Mouse (Mus musculus): ENCODE data around the gene Tnfsf13b. TPM values are rescaled to one million over a fixed set of nuclear protein-coding genes. Genes with fewer than 3 reads are reported as not detected.

Gene Tnfsf13b
- polyA plus RNA-seq, 1 experiment from 2014 or later: 0.40 TPM

GRCm38 (mm10) chr8:10061001-10061400 is 54.7 kb downstream of the Tnfsf13b start:
- H3K36me3 ChIP-seq (ENCODE audit: control insufficient read depth, insufficient read depth, low read length): no peaks in the 10 kb centered on the region

GRCm38 (mm10) chr8:10066906-10067305 is 60.6 kb downstream of the Tnfsf13b start:
- Histone ChIP-seq H3K27ac (ENCODE audit: low read depth, low read length) (no peak overlapping the region), H3K4me3 (ENCODE audit: low read depth, low read length) (no peak overlapping the region), H3K36me3 (ENCODE audit: control insufficient read depth, insufficient read depth, low read length) (no peaks in the 10 kb centered on the region), H3K4me2 (no peak overlapping the region), H3K4me1 (ENCODE audit: control insufficient read depth, insufficient read depth, low read length) (no peaks in the 10 kb centered on the region), H3K9ac (ENCODE audit: low read depth, low read length) (no peak overlapping the region), H3K9me3 (replicated peaks; ENCODE audit: control insufficient read depth, low read length) (no peaks in the 10 kb centered on the region), H3K27me3 (ENCODE audit: control insufficient read depth, insufficient read depth, low read length) (no peaks in the 10 kb centered on the region)
- no peak for ATAC-seq (replicated peaks; ENCODE audit: insufficient number of reproducible peaks, low FRiP score, low TSS enrichment)
- WGBS (ENCODE audit: insufficient replicate concordance): 73% methylated on average over 11 of the region's 11 CpGs

More at GRCm38 (mm10) chr8:10061001-10061400, 54.7 kb downstream of the Tnfsf13b start:
- no peak for ATAC-seq (replicated peaks; ENCODE audit: insufficient number of reproducible peaks, low FRiP score, low TSS enrichment)
- Histone ChIP-seq H3K9me3 (replicated peaks; ENCODE audit: control insufficient read depth, low read length) (no peaks in the 10 kb centered on the region), H3K27ac (ENCODE audit: low read depth, low read length) (no peak overlapping the region), H3K27me3 (ENCODE audit: control insufficient read depth, insufficient read depth, low read length) (no peaks in the 10 kb centered on the region), H3K9ac (ENCODE audit: low read depth, low read length) (no peak overlapping the region), H3K4me1 (ENCODE audit: control insufficient read depth, insufficient read depth, low read length) (no peaks in the 10 kb centered on the region), H3K4me2 (no peak overlapping the region), H3K4me3 (ENCODE audit: low read depth, low read length) (no peak overlapping the region)
- whole genome bisulfite sequencing (ENCODE audit: insufficient replicate concordance): 50% methylated on average over 1 of the region's 1 CpGs

- Histone ChIP-seq H3K9ac (ENCODE audit: low read depth, low read length) (no peak overlapping the region), H3K4me2 (no peak overlapping the region), H3K27me3 (ENCODE audit: control insufficient read depth, insufficient read depth, low read length) (no peaks in the 10 kb centered on the region), H3K27ac (ENCODE audit: low read depth, low read length) (no peak overlapping the region), H3K9me3 (replicated peaks; ENCODE audit: control insufficient read depth, low read length) (no peaks in the 10 kb centered on the region), H3K36me3 (ENCODE audit: control insufficient read depth, insufficient read depth, low read length) (no peaks in the 10 kb centered on the region), H3K4me1 (ENCODE audit: control insufficient read depth, insufficient read depth, low read length) (no peaks in the 10 kb centered on the region), H3K4me3 (ENCODE audit: low read depth, low read length) (no peak overlapping the region)
- WGBS (ENCODE audit: insufficient replicate concordance): 87% methylated on average over 7 of the region's 7 CpGs
- ATAC-seq (replicated peaks; ENCODE audit: insufficient number of reproducible peaks, low FRiP score, low TSS enrichment): no peak
These were observed 61.5 kb downstream of the Tnfsf13b start for GRCm38 (mm10) chr8:10067775-10068174.

GRCm38 (mm10) chr8:10072347-10072746 is 66.1 kb downstream of the Tnfsf13b start:
- ATAC-seq (replicated peaks; ENCODE audit: insufficient number of reproducible peaks, low FRiP score, low TSS enrichment): no peak
- H3K9me3 ChIP-seq (replicated peaks; ENCODE audit: control insufficient read depth, low read length): no peaks in the 10 kb centered on the region
- H3K27me3 ChIP-seq (ENCODE audit: control insufficient read depth, insufficient read depth, low read length): no peaks in the 10 kb centered on the region
- no peak overlapping the region for H3K27ac ChIP-seq (ENCODE audit: low read depth, low read length)
- no peak overlapping the region for H3K4me2 ChIP-seq
- H3K36me3 ChIP-seq (ENCODE audit: control insufficient read depth, insufficient read depth, low read length): no peaks in the 10 kb centered on the region
- H3K4me3 ChIP-seq (ENCODE audit: low read depth, low read length): no peak overlapping the region
- H3K4me1 ChIP-seq (ENCODE audit: control insufficient read depth, insufficient read depth, low read length): no peaks in the 10 kb centered on the region
- no peak overlapping the region for H3K9ac ChIP-seq (ENCODE audit: low read depth, low read length)
- 84% methylated on average over 2 of the region's 2 CpGs for WGBS (ENCODE audit: insufficient replicate concordance)

Other genes with a start within 250 kb of the Tnfsf13b start
- gene Fam155a, start 235.3 kb upstream of the Tnfsf13b start, polyA plus RNA-seq (2014; fragmentation: Nextera tagmentation; extraction: Ambion mirVana): 0.49 and 0.59 TPM in 2 replicates
- not detected in 2 replicates for gene Gm10217, start 142.2 kb upstream of the Tnfsf13b start, polyA plus RNA-seq (2014; fragmentation: Nextera tagmentation; extraction: Ambion mirVana)
- 4.3 and 5.4 TPM in 2 replicates for gene Lig4, start 28.8 kb upstream of the Tnfsf13b start, polyA plus RNA-seq (2014; fragmentation: Nextera tagmentation; extraction: Ambion mirVana)
- 13.9 and 17.2 TPM in 2 replicates for gene Abhd13, start 28.8 kb upstream of the Tnfsf13b start, polyA plus RNA-seq (2014; fragmentation: Nextera tagmentation; extraction: Ambion mirVana)
- gene Myo16, start 147.4 kb downstream of the Tnfsf13b start, polyA plus RNA-seq (2014; fragmentation: Nextera tagmentation; extraction: Ambion mirVana): 2.1 and 2.5 TPM in 2 replicates